Mouse (Mus musculus) kidney, adult 2 months (tissue): ENCODE data around the gene Tenm3.

ENCODE experiments used
- CTCF ChIP-seq: fragments of 200-500 bp; conservative IDR thresholded peaks from 2 replicates; pipeline ENCODE4 v1.5.1; 2011; ENCODE audit warnings: low read depth, mild to moderate bottlenecking, control low read depth, low read length, moderate library complexity, mixed read lengths; ENCODE audit not compliant: insufficient read depth, insufficient read length
- POLR2A ChIP-seq: fragments of 200-500 bp; IDR thresholded peaks from one replicate; pipeline ENCODE4 v1.6.1; 2011; ENCODE audit warnings: low read depth, low read length, control low read depth

DNA sequence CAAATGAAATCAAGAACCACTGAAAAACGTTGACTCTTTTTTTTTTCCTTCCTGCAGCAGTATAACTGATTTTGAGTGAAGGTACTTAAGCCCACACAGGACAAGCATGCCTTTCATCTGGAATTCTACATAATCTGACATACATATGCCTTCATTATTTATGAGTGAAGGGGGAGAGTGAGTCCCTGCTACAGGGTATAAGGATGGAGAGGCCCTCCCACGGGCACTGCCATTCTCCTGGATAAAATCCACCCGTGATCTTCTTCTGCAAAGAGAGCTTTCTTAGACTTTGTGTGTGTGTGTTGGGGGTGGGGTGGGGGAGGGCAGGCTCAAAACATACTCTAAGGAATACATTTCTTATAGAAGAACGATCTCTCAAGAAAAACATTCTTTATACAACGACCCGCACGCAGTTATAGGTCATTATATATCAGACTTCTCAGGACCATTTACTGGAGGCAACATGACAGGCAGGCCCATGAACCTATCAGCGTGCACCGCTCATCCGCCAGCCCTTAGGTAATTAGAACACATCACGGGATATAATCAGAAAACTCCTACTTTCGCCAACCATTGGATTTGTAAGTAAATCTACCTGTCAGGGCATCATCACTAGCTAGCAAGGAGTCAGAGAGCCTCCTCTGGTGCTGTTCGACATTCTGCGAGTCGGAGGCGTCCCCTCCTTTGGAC, 77.1 kb downstream of the Tenm3 start:
- no peak for TF ChIP-seq CTCF
- no peak for TF ChIP-seq POLR2A
